Mouse (Mus musculus) forebrain, embryonic 11.5 days (tissue): ENCODE data around the gene Olfr452. TPM values are rescaled to one million over a fixed set of nuclear protein-coding genes. Genes with fewer than 3 reads are reported as not detected.

Source experiments
- ATAC-seq: fragments of 200-750 bp; cut with Nextera tagmentation; replicated peaks from 2 replicates; pipeline ENCODE4 v1.8.0; 2017; ENCODE audit warnings: moderate TSS enrichment; ENCODE audit not compliant: low FRiP score
- DNase-seq: peaks from one replicate; pipeline ENCODE4 v3.0.0-alpha.2; 2017; ENCODE audit warnings: low spot score
- H3K27ac ChIP-seq: fragments of 300-500 bp; sonication (generic); 2 replicates; pipeline ENCODE4 v1.5.1; 2014; ENCODE audit warnings: low read depth, low read length
- H3K27me3 ChIP-seq: fragments of 300-500 bp; sonication (generic); 2 replicates; pipeline ENCODE4 v1.6.1; 2014; ENCODE audit warnings: mild to moderate bottlenecking, low read length, mixed read lengths; ENCODE audit not compliant: control insufficient read depth, insufficient read depth
- H3K36me3 ChIP-seq: fragments of 300-500 bp; sonication (generic); 2 replicates; pipeline ENCODE4 v1.6.1; 2014; ENCODE audit warnings: mild to moderate bottlenecking, low read length, moderate library complexity, mixed read lengths; ENCODE audit not compliant: control insufficient read depth, insufficient read depth
- H3K4me1 ChIP-seq: fragments of 300-500 bp; sonication (generic); replicated peaks from 2 replicates; pipeline ENCODE4 v1.6.1; 2014; ENCODE audit warnings: low read length, mixed read lengths; ENCODE audit not compliant: control insufficient read depth, insufficient read depth
- H3K4me2 ChIP-seq: fragments of 300-500 bp; sonication (generic); 2 replicates; pipeline ENCODE4 v1.6.1; 2014; ENCODE audit warnings: low read depth, mild to moderate bottlenecking, low read length, moderate library complexity, mixed read lengths; ENCODE audit not compliant: severe bottlenecking
- H3K4me3 ChIP-seq: fragments of 300-500 bp; sonication (generic); 2 replicates; pipeline ENCODE4 v1.5.1; 2014; ENCODE audit warnings: low read depth, low read length
- H3K9ac ChIP-seq: fragments of 300-500 bp; sonication (generic); 2 replicates; pipeline ENCODE4 v1.6.1; 2014; ENCODE audit warnings: low read length
- H3K9me3 ChIP-seq: fragments of 300-500 bp; sonication (generic); 2 replicates; pipeline ENCODE4 v1.6.1; 2016; ENCODE audit warnings: low read length, mixed read lengths; ENCODE audit not compliant: control insufficient read depth
- WGBS: fragments of 180-500 bp; shearing (Covaris S2); extraction: QIAGEN DNeasy Blood & Tissue Kit; methylation state at CpG from one replicate; pipeline ENCODE4 v1.1.7; 2014; 5-methylcytosine and 5-hydroxymethylcytosine counted together
- polyA plus RNA-seq: library from polyadenylated mRNA; unstranded; fragments of >200 nt; fragmentation: Nextera tagmentation; extraction: Ambion mirVana; gene quantifications from 2 replicates; pipeline ENCODE4 v1.2.1, GENCODE M21; 2014

Gene Olfr452
- polyA plus RNA-seq, 1 experiment from 2014 or later: not detected

- 81% methylated on average over 1 of the region's 1 CpGs for WGBS
- H3K27me3 ChIP-seq: no peaks in the 10 kb centered on the region
- no peak for ATAC-seq
- no peaks in the 10 kb centered on the region for H3K36me3 ChIP-seq
- no peak within 1 kb of the TSS for H3K9ac ChIP-seq
- no peaks in the 10 kb centered on the region for H3K4me1 ChIP-seq
- no peaks in the 10 kb centered on the region for H3K9me3 ChIP-seq
- no peak within 1 kb of the TSS for H3K27ac ChIP-seq
- H3K4me2 ChIP-seq: no peak within 1 kb of the TSS
- DNase-seq: no peak
- H3K4me3 ChIP-seq: no peak within 1 kb of the TSS
Measured at GRCm38 (mm10) chr6:42811639-42812038, 26.7 kb downstream of the Olfr452 start, which contains the start of gene Olfr450. Gene Olfr450, plus strand, starts transcription at chr6:42811939.

GRCm38 (mm10) chr6:42834084-42834483, 49.2 kb downstream of the Olfr452 start, which contains the start of gene Olfr449:
Gene Olfr449, plus strand, starts transcription at chr6:42834384.
- Histone ChIP-seq H3K4me2 (no peak within 1 kb of the TSS), H3K36me3 (no peaks in the 10 kb centered on the region), H3K4me3 (no peak within 1 kb of the TSS), H3K27me3 (no peaks in the 10 kb centered on the region), H3K9me3 (no peaks in the 10 kb centered on the region), H3K9ac (no peak within 1 kb of the TSS), H3K4me1 (no peaks in the 10 kb centered on the region), H3K27ac (no peak within 1 kb of the TSS)
- ATAC-seq (no peak), DNase-seq (no peak)

Other genes starting within 250 kb of the Olfr452 start
- gene Olfr455, start 237.5 kb upstream of the Olfr452 start, polyA plus RNA-seq: not detected in 2 replicates
- not detected in 2 replicates for gene Tcaf3, start 187.4 kb upstream of the Olfr452 start, polyA plus RNA-seq
- gene Tcaf2, start 139.8 kb upstream of the Olfr452 start, polyA plus RNA-seq: 1.4 and 2.1 TPM in 2 replicates
- 134 and 143 TPM in 2 replicates for gene Tcaf1, start 75.0 kb upstream of the Olfr452 start, polyA plus RNA-seq
- not detected in 2 replicates for gene Olfr453, start 45.7 kb upstream of the Olfr452 start, polyA plus RNA-seq
- gene Olfr38, start 28.7 kb upstream of the Olfr452 start, polyA plus RNA-seq: not detected in 2 replicates
- not detected in 2 replicates for gene Olfr450, start 26.8 kb downstream of the Olfr452 start, polyA plus RNA-seq
- gene Olfr449, start 49.3 kb downstream of the Olfr452 start, polyA plus RNA-seq: not detected in 2 replicates
- not detected in 2 replicates for gene Olfr448, start 105.3 kb downstream of the Olfr452 start, polyA plus RNA-seq
- gene Olfr447, start 123.8 kb downstream of the Olfr452 start, polyA plus RNA-seq: not detected in 2 replicates
- not detected in 2 replicates for gene Olfr446, start 136.3 kb downstream of the Olfr452 start, polyA plus RNA-seq
- gene Olfr444, start 164.0 kb downstream of the Olfr452 start, polyA plus RNA-seq: not detected in 2 replicates